Mouse (Mus musculus): Measurements from ENCODE around the gene Gm10401.
"Not testable (repeated sequence)": the region's sequence is repeated elsewhere in the genome, so short reads cannot be mapped to it uniquely, and the experiment has no call there.

The Gm10401 gene

DNA sequence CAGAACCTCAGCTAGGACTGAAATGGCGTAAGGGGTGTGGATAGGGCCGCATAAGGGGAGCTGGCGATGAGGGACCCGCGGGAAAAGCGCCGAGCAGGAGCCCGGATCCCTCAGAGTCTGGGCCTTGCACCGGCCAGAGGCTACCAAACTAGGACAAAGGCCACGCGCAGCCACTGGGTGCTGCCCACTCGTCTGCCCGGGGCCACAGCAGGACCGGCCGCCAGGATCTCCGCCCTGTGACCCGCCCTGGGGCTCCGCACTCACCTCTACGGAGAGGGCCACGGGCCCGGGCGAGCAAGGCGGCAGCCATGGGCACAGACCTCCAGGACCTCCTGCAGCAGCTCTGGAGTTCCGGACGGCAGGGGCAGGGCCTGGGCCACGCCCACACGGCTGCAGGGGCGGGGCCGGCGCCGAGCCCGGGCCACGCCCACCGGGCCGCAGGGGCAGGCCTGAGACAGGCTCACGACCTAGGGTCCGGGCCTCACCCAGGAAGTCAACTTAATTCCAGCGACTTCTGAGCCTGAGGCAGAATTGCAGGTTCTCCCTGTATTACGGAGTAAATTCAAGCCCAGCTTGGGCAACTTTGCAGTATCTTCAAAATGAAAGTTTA is 21.0 kb upstream of the Gm10401 start, which contains the start of gene Acads:
Gene Acads (minus strand): TSS at position 386 of the 610 bp plus-strand sequence.
- DNase-seq (ENCODE audit: low spot score in 2 of 2) = peak; percentile 90 to 92

DNA sequence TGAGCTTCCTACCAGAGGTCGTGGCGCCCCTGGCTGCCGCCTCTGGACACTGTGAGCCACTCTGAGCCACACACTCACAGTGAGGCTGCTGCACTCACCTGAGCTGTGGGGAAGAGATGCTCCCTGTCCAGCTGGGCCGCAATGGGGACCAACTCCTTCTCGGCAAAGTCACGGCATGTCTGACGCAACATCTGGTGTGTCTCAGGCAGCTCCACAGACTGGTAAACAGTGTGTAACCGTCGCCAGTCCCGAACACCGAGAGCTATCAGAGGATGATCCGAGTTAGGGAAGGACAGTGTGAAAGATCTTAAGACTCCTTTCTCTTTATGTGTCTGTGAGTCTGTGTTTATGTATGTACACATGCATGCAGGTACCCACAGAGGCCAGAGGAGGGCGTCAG is 19.4 kb upstream of the Gm10401 start:
- DNase-seq (ENCODE audit: low spot score in 2 of 2) = no peak

DNA sequence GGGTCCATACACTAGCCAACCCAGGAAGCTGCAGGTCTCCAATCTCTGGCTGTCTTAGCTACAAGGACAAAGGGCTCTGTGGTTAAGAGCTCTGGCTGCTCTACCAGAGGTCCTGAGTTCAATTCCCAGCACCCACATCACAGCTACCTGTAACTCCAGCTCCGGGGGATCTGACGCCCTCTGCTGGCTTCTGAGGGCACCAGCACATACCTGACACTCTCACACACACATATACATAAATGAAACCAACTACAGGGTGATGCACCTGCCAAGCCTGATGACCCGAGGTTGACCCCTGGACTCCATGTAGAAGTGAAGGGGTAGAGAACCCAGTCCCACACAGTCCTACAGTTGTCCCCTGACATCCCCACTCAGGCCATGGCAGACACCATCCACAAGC is 18.3 kb upstream of the Gm10401 start:
- no peak for DNase-seq (ENCODE audit: low spot score in 2 of 2)

DNA sequence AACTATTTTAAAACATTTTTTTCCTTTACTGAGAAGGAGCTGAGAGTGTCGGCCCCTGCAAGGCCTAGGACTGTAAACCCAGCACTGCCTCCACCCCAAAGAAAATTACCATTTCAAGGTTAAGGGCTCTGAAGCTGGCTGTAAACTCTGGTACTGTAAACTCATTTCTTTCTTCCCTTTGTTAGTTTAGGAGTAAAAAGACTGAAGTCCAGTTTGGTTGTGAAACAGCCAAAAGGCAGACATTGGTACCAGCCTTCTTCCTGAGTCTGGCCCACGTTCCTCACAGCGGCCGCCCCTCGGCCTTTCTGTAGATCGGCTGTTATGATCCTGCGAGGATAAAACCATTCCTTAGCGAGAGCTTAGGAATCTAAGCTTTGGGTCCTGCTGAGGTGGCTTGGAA is 16.4 kb upstream of the Gm10401 start:
- no peak for DNase-seq (ENCODE audit: low spot score in 2 of 2)

DNA sequence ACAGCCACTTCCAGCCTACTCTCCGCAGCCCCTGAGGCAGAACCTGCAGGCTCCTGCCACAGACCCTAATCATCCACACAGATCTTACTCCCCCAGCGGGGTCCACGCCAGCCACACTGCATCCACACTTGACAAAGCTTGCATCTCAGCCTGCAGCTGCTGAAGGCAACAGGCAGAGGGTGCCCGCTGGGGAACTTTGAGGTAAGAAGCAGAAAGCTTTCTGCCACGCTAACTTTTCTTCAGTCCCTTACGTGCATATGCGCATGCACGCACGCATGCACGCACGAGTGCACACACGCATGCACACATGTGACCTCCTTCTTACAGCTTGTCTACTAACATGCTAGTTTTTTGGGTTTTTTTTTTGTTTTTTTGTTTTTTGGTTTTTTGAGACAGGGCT is 15.1 kb upstream of the Gm10401 start:
- DNase-seq (ENCODE audit: low spot score in 2 of 2) = no peak

DNA sequence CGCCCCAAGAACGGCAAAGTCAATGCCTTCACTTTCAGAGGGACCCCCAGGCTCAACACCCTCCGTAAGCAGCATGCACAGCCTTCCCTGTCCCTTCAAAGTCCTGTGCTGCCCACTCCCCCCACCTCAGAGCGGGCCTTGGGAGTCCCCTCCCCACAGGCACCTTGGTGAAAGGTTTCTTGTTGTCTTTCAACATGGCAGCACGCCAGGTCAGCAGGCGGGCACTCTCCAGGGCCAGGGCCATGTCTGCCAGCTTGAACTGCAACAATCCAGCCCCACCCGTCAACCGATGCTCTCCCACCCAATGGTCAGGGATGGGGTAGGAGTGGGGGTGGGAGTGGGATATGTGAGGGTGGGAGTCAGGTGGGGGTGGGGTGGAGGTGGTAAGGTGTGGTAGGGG is 13.1 kb upstream of the Gm10401 start:
- no peak for DNase-seq (ENCODE audit: low spot score in 2 of 2)

DNA sequence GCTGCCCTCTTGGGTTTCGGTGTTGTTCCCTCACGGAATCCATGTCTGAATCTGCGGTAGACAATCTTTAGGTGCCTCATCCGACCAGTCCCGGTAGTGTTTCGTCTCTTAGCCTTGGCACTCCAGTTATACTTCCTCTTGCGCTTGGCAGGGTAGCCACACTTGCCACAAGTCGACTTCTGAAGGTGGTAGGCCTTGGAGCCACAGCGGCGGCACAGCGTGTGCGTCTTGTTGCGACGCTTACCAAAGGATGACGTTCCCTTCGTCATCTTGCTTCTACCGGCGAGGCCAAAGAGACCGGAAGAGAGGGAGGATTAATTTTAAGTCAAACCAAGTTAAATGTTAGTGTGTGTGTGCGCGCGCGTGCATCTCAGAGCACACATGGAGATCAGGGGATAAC is 5.2 kb upstream of the Gm10401 start:
- DNase-seq (ENCODE audit: low spot score in 2 of 2) = not testable (repeated sequence)

DNA sequence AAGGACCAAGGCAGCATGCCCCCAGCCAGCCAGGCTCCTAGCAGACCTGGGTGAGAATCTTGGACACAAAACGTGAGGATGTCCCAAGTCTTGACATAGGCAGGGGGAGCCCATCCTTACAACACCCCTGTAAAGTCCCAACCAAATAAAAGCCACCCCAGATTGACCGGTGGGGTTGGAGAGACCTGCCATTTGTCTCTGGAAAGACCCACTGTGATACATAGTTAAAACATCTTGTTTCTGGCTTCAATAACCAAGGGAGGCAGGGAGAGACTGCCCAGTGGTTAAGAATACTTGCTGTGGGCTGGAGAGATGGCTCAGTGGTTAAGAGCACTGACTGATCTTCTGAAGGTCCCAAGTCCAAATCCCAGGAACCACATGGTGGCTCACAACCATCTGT is 4.1 kb upstream of the Gm10401 start:
- DNase-seq (ENCODE audit: low spot score in 2 of 2) = no peak

DNA sequence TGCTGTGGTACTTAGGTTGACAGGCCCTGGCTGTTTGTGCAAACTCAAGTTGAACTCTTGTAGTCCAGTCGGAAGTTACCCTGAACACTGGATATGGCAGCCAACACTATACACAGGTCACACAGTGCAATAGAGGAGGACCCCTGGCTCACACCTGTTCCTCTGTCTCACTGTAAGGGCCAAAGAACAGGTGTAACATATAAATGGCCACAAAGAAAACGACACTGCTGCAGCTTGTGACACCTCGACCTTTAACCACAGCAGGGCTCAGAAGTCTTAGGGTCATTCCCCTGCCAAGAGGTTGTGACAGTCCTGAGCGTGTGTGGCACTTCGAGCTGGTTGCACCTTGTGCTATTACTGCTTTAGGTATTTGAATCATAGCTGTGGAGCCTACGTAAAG is 2.4 kb upstream of the Gm10401 start:
- DNase-seq (ENCODE audit: low spot score in 2 of 2) = no peak

DNA sequence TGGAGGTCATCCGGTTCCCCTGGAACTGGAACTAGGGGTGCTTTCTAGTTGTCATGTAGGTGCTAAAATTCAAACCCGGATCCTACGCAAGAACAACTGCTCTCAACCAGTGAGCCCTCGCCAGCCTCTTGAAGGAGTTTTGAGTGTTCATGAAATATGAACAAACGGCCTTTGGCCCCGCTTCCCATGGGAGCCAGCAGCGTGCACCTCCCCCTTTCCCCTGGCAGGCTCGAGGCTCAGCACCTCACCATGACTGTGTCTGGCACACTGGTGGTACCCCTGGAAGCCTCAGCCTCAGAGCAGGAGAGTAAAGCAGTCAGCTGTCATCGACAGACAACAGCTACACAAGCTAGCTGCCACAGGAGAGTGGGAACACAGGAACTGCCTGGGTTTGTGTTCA is 1.9 kb upstream of the Gm10401 start:
- no peak for DNase-seq (ENCODE audit: low spot score in 2 of 2)

DNA sequence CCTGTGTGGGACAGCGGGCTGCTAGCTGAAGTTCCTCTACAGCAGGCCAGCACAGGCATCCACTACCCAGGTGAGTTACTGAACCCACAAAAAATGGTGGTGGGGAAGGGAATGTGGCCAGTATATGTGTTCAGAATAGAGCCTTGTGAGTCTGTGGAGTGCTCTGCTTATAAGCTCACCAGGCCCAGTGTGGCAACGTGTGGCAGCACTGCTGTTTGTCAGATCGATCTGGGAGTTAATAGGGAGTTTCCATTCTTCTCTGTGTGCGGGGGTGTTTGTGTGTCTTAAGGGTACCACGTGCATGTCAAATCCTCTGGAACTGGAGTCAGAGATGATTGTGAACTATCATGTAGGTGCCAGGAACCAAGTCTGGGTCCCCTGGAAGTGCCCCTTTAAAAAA is 1.4 kb upstream of the Gm10401 start:
- no peak for DNase-seq (ENCODE audit: low spot score in 2 of 2)

DNA sequence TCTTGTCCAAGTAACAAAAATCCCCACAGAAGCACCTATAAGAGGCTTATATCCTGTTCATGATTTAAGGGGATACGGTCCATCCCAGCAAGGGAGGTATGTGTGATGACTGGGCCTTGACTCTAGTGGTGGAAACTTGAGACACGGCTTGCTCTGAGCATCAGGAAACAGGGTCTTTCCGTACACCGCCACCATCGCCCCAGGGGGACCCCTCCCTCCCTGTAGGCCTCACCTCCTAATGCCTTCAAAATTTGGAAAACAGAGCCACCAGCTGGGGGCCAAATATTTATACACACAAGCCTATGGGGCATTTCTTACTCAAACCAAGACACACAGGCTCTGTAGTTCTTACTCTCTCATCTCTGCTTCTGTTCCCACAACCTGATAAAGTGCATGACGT is 6.3 kb downstream of the Gm10401 start:
- DNase-seq (ENCODE audit: low spot score in 2 of 2) = no peak

DNA sequence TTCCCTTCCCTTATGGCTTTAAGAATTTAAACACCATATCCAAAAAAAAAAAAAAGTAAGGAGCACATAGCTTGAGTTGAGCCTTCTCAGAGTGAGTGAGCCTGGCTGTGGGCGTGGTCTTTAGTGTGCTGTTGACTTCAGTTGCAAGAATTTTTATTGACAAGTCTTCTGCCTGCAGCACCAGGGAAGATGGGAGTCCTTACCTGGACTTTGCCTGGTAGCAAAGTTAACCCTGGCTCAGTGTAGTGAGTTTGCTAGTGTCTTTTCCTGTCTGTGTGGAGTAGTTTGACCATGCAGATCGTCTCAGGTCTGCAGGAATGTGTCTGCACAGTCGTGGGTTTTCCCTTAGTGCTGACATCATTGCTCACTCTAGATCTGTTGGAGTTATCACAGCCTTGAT is 7.1 kb downstream of the Gm10401 start:
- no peak for DNase-seq (ENCODE audit: low spot score in 2 of 2)

DNA sequence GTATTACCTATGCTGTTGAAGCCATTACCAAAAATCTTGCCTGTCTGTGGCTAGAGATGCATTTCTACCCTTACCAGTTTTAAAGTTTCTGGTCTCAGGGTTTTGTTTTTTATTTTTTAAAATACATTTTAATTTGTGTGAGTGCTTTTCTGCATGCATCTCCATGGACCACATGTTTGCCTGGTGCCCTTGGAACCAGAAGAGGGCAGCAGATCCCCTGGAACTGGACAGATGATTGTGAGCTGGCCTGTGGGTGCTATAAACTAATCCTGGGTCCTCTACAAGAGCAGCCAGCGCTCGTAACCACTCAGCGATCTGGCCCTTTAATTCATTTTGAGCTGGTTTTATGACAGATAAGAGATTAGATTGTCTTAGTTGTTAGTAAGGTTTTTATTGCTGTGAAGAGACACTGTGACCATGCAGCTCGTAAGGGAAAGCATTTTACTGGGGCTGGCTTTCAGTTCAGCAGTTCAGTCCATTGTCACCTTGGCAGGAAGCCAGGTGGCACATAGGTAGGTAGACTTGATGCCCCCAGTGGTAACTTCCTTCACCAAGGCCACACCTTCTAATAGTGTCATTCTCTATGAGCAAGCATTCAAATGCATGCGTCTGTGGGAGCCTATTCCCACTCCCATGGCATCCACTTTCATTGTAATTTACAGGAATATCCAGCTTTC is 8.4 kb downstream of the Gm10401 start:
- DNase-seq (ENCODE audit: low spot score in 2 of 2) = no peak

DNA sequence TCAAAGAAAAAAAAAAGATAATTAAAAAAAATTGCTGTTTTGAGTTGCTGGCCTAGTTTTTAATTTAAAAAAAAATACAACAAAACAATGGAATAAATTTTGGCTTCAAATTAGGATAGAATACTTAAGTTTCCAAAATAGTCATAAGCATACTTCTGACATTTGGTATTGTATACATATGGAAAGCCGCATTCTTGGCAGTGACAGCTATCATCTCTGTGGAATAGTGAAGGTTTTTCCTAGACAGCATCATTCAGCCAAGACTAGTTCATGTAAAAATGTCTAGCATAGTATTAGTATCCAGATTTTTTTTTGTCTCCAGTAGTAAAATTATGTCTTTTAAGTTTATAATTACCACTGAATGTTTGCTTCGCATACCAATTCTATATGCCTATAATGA is 12.4 kb downstream of the Gm10401 start:
- no peak for DNase-seq (ENCODE audit: low spot score in 2 of 2)

DNA sequence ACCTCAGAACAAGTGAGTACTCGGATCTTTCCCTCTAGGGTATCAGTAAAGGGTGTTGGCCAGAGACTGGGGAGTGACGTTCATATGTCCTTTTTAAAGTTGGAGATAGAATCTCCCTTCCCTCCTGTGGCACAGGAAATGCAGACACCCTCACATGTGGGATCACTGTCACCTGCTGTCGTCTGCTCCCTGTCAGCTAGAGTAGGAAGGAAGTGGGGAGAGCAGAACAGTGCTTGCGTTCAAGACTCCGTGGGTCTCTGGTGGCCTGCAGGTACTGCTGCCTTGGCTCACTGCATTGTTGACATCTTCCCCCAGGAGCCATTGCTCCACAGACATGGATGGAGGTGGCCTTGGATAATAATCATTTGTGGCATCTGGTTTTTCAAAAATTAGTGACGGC is 14.6 kb downstream of the Gm10401 start:
- no peak for DNase-seq (ENCODE audit: low spot score in 2 of 2)

DNA sequence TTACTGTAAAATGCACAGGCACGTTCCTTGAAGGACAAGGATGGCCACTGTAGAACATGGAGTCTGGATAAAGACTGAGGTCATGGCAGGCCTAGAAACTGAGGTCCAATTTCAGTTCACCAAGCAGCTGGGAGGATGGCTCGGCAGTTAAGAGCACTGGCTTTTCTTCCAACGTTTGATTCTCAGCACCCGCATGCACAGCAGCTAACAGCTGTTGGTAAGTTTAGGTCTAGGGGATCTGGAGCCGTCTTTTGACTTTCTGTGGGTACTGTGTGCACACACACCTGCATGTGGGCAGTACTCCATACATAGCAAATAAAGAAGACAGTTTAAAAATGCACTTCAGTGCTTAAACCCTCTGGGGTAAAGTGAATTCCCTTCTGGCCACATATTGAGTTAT is 16.5 kb downstream of the Gm10401 start:
- no peak for DNase-seq (ENCODE audit: low spot score in 2 of 2)

DNA sequence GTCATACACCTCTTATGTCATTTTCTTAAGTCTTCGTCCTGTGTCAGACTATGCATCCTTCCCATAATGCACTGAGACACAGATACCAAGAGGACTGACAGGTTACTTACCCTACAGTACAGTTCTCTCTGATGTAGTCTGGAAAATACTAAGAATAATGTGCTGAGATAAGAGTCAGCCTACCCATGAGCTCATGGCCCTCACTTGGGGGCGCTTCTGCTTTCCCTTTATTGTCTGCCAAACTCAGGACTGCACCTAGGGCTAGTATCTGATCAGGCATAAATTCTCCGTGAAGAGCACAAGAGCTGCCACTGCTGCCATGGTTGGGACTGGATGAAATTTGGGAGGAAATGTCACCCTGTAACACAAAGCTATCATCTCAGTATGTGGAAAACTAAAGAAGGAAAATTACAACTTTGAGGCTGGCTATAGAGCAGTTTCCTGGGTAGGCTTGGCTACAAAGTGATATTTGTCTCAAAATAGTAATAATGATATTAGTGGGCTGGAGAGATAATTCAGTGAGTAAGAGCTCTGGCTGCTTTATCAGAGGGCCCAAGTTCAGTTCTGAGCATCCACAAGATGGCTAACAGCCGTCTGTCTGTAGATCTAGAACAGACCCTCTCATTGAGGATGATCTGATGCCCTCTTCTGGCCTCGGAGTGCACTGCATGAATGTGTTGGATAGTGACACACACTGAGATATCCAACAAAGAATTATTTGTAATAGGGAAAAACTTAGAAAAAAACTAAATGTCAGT is 21.8 kb downstream of the Gm10401 start:
- peak; percentile 18 to 57 for DNase-seq (ENCODE audit: low spot score in 2 of 2)

DNA sequence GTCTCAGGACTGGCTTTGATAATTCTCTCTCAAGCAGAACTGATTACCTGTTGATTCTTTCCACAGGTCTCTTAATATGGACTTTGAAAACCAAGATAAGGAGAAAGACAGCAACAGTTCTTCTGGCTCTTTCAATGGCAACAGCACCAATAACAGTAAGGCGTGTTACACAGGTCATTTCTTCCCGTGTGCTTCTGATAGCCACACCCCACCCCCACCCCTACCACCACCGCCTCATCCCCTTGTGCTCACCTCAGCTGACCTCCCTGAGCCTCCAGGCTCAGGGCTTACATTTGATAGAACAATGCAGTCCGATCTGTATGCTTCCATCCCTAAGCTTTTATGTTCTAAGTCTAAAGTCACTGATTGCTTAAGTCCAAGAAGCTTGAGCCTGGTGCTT is 23.3 kb downstream of the Gm10401 start:
- DNase-seq (ENCODE audit: low spot score in 2 of 2) = no peak

DNA sequence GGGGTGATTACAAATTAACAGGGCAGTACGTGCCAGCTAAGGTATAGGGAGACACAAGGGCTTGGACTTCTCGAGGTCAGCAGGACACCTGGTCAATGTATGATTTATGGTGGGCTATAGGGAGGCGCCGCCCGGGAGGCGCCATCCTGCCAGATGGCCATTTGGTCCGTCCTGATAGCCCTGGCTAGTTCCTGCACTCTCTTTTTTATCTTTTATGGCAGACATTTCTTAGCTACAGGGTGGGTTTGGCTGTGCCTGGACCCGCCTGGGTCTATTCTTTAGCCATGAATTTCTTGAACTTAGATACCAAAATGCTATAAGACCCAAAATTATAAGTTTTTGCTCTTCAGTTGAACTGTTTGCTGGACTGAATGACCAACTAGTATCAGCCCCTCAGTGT is 24.8 kb downstream of the Gm10401 start:
- not testable (repeated sequence) for DNase-seq (ENCODE audit: low spot score in 2 of 2)

DNA sequence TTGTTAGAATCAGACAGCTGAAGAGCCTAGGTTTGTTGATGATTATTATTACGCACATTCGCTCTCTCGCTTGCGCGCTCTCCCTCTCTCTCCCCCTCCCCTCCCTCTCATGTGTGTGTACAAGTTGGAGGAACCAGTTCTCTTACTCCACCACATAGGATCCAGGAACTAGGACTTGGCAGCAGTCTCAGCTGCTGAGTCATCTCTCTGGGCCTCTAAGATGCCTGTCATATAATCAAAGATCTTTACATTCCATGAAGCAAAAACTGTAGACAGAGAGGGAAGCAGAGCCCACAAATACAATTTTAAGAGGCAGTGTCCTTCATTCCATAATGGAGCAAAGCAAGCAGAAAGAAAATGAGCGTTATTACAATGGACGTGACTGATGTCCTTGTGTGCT is 26.0 kb downstream of the Gm10401 start:
- peak; percentile 31 to 43 for DNase-seq (ENCODE audit: low spot score in 2 of 2)

DNA sequence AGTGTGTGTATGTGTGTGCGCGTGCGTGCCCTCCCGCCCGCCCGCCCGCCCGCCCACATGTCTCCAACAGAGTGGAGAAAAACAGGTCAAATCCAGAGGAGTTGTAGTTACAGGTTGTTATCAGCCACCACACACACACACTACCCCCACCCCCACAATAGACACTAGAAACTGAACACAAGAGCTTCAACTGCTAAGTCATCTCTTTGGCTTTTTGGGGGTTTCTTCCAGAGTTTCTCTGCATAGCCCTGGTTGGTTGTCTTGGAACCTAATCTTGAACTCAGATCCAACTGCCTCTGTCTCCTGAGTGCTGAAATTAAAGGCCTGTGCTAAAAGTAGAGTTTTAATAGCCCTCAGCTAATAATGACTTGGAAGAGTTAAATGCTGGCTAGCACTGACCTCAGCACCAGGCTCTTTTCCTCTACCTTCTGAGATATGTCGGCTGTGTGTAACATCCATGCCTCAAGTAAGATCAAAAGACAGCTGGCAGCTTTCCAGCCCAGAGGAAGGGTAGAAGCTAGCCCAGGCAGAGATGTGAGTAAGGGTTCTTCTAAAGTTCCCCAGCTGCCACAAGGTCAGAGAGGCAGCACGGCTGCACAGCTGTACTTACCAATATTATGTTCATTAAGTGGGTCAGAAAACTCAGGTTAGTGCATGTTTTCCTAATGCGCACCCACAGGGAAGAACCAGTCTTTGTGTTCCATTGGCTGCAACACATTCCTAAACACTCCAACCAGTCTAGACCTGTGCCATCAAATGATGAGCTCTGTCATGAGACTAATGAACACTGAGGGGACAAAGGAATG is 26.8 kb downstream of the Gm10401 start:
- no peak for DNase-seq (ENCODE audit: low spot score in 2 of 2)

Measured in heart, adult 9 months (tissue).